Mouse (Mus musculus) thymus, adult 2 months (tissue): ENCODE measurements around the gene Ncapd3.

Experiments
- CTCF ChIP-seq: fragments of 200-500 bp; IDR thresholded peaks from 2 replicates; pipeline ENCODE4 v1.5.1; 2012; ENCODE audit warnings: mild to moderate bottlenecking, control low read depth, low read length, moderate library complexity, borderline replicate concordance; ENCODE audit not compliant: control insufficient read depth, poor library complexity, insufficient read depth; ENCODE audit errors: extremely low read depth
- POLR2A ChIP-seq: fragments of 200-500 bp; IDR thresholded peaks from 2 replicates; pipeline ENCODE4 v1.6.1; 2012; ENCODE audit warnings: mild to moderate bottlenecking, low read length, control low read depth, moderate library complexity; ENCODE audit not compliant: control insufficient read depth, poor library complexity, insufficient read depth; ENCODE audit errors: extremely low read depth

DNA sequence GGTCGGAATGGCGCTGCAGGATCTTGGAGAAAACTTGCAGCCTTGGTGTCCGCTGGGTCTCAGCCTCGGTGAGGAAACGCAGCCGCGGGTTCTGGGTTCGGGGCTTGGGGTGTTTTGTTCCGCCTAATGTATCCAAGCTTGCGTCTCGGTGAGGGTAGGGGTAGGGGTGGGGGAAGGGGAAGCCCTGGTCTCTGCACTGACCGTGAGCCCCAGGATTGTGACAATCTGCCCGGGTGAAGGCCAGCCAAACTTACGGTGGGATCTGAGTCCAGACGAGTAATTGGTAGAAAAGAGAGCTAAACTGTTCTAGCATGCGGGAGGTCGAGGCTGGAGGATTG lies 757 bp downstream of the Ncapd3 start:
- TF ChIP-seq CTCF (no peak), POLR2A (no peak)
